Mouse (Mus musculus) erythroid progenitor cell, adult 5-6 weeks (primary cell): ENCODE data around the gene Actn2. TPM values are rescaled to one million over a fixed set of nuclear protein-coding genes. Genes with fewer than 3 reads are reported as not detected.

Experiments used
- ATAC-seq: replicated peaks from 2 replicates; pipeline ENCODE4 v1.8.0; 2016; ENCODE audit warnings: moderate number of reproducible peaks, mild to moderate bottlenecking, moderate TSS enrichment, inconsistent platforms; ENCODE audit not compliant: poor library complexity, low FRiP score, severe bottlenecking
- total RNA-seq, 2 experiments: library from RNA; stranded (forward) in 1 of 2; stranded (reverse) in 1 of 2; fragments of 150-400 nt in 1 of 2; fragments of 186-747, 209-891 nt in 1 of 2; gene quantifications; 2 replicates each; pipeline versions ENCODE4 v1.2.3 to v1.2.4; 2015 to 2017; ENCODE audit warnings: low replicate concordance in 2 of 2

The Actn2 gene
- total RNA-seq (2015; ENCODE audit: low replicate concordance), result 2.9 TPM in 1 of 2 replicates, not detected in the other
- not detected in 2 replicates for total RNA-seq (2017; ENCODE audit: low replicate concordance)

DNA sequence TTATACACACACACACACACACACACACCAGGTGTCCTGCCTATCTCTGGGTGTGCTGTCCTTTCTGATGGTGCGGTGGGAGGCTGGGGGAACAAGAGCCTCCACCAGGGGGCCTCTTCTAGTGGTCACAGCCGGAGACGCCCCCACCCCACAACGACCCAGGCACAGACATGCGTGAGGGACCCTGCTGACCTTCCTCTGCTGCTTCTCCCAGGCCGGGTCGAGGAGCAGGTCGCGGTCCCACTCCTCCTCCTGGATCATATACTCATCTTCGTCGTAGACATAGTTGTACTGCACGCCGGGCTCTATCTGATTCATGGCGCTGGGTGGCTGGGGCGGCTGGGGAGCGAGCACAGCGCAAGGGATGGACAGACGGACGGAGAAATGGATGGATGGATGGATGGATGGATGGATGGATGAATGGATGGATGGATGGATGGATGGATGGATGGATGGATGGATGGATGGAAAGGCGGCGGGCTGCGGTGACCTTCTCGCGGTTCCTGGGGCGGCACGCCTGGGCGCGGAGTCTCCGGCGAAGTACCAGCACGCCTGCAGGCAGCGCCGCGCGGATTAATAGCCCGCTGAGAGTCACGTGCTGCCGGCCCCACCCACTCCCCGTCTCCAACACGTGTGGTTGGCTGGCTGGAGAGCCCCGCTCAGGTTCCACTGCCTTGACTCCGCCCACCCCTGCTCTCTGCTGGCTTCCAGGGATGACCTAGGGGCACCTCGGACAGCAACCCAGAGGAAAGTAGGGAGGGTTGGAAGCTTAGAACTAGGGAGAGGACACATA, at the start of gene Actn2:
Actn2 (minus strand) TSS at position 578 of the 793 bp plus-strand sequence.
- peak; percentile 70 for ATAC-seq

DNA sequence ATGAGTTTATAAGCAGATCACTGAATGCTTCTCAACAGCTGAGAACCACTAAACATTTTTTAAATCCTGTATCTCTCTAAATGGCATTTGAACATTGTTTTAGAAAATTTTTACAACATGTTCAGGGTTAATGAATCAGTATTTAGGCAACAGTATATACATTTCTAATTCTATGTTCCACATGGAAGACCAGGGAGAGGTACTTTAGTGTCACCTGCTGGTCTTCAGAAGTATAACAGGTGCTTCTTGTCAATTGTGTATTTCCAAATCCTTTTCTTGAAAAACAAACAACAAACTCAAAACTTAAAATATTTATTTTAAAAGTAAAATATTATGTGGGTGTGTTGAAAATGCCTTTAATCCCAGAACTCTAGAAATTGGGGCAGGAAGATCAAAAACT, 45.7 kb upstream of the Actn2 start:
- no peak for ATAC-seq

DNA sequence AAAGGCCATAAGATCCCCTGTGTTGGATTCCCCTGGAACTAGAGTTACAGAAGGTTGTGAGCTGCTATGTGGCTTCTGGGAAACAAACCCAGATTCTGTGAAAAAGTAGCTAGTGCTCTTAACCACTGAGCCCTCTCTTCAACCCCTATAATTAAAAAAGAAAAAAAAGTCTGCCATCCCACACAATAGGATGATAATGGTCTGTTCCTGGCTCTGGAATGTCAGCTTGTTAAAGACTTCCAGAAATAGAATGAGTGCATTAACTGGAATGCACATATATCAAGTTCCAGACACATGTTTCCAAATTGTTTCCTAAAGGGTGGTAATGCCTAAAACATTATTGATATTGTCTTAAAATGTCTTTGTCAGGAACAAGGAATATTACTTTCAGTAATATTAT, 44.2 kb upstream of the Actn2 start:
- ATAC-seq, result no peak

DNA sequence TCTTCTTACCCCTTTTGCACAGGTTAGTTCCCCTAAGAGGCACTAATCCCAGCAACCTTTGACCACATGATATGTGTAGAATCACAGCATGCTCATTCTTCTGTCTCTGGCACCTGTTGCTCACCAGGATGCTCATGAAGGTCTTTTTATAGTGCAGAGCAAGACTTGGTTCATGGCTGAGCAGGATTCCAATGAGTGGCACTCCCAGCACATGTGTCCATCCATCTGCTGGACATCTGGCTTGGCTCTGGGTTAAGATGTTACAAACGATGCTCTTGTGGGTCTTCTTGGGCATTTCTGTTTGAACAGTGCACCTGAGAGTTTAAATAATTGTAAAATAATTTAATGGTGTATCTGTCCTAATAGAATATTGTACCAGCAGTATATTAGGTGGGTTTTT, 36.2 kb upstream of the Actn2 start:
- no peak for ATAC-seq

DNA sequence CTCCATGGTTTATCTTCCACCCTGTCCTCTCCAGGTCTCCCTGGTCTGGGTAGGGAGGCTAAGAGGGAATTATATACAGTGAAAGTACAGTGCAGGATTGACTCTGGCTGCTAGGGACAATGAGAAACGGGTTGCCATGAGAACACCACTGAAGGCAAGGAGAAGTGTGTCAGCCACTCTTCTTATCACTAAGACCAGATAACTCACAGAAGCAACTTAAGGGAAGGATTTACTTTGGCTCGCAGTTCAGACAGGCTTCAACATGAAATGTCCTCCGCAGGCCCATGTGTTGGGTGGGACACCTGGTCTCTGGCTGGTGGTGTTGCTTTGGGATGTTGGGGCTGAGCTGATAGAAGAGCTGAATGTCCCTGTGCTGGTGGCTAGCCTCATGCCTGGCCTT, 32.2 kb upstream of the Actn2 start:
- no peak for ATAC-seq

DNA sequence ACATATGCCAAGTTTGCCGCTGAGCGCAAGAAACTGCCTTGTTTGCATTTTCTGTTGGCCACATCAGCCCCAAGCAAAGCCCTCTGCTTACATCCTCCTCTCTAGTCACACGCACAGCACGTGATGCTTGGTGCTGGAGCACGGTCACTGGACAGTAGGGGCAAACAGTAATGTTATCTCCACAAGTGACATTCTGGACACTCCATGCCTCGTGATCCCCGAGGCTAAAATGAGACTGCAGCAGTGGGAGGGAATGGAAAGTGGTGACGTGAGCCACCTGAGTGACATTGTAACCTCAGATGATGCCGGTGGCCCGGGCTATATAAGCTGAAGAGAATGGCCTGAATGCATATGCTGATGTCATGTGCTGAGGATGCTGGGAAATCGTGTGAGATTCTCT, 29.4 kb upstream of the Actn2 start:
- no peak for ATAC-seq

DNA sequence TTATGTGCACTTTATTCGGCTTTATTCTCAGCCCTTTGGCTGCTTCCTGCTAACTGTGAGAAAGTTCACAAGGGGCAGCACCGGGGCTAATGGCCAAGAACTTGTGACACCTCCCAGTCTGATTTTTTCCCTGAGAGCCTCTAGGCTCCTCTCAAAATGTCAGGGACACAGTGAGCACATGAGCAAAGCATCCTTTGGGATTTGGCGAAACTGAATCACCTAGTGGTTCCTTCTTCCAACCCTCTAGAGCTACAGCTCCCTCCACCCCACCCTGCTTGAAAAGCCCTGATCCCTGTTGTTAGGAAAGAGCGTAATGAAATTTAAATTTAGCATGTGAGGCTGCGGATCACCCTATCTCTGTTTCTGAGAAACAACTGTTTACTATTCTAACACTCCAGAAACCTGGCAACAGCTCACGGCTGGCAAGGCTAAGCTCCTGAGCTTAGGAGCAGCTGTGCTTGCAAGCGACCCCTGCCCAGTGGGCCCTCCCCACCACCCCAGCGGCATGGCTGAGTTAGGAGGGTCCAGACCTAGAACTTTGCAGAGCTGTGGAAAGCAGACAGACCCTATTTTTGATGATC, 28.6 kb upstream of the Actn2 start:
- ATAC-seq, result no peak

DNA sequence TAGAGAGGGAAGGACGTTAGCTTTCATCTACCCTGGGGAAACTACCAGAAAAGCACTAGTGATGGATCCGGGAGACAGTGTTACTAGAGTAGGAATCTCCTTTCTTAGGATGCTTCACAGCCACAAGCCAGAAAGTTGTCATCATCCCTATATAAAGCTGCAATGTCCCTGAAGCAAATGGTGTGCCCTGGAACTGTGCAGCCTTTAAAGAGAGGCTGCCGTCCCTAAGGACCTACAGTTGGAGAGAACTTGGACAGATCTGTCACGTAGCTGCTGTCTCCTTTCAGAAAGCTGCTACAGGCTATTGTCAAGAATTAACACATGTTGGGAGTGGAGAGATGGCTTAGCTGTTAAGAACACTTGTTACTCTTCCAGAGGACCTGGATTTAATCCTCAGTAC, 20.9 kb upstream of the Actn2 start:
- ATAC-seq, result no peak

DNA sequence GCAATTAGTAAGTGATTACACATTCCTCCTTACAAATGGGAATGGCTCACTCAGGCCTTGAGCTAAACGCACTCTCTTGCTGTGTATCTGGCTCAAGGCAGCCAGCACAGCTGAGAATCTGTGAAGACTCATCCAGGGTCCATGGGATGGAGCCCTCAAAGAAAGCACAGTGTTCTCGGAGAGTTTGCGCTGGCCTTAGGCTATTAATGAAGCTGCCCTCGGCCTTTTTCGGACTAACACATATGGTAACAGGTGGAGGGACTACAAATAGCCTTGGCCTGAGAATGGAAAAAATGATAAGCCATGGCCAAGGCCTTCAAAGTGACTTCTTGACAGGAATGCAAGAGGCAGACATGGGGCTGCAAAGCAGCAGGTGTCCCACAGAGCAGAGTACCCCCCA, 17.0 kb upstream of the Actn2 start:
- no peak for ATAC-seq

DNA sequence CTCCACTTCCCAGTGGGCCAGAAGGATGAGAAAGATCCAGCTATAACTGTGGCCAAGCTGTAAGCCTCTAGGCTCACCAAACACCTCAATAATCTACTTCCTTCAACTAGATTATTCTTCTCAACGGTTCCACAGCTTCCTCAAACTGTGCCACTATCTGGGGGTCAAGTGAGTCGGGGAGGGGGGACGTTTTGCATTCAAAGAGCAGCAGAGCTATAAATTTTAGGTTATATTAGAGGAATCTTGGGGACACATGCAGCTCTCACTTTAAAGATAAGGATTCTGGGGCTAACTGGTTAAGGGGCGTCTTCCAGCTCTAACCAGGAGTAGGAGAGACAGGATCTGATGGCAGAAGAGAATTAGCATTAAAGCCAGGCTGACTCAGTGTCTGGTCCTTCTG, 15.6 kb upstream of the Actn2 start:
- ATAC-seq, result no peak

DNA sequence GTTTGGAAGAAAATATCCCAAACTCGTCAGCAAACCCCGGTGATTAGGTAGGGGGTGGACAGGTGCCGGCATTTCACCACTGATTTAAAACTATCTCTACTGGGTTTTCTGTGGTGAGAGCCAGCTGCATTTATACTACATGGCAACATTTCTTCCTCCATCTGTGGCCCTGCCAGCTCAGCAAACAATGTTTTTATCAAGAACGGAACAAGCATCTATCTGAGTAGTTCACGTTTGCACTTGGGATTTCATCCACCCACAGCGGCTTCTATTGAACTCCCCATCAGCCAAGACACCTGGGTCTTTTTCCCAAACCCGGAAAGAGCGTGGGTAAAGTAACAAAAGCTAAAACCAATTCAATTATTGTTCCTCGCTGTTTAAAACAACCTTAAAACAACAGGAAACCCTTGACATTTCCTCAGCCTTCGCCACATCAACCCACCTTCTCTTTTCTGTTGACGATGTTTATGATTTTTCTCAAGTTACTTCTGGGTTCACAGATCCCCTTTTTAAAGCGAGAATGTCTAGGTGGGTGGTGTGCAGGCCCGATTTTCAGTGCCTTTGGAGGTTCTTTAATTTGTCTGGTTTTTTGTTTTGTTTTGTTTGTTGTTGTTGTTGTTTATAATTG, 8.8 kb upstream of the Actn2 start:
- no peak for ATAC-seq

DNA sequence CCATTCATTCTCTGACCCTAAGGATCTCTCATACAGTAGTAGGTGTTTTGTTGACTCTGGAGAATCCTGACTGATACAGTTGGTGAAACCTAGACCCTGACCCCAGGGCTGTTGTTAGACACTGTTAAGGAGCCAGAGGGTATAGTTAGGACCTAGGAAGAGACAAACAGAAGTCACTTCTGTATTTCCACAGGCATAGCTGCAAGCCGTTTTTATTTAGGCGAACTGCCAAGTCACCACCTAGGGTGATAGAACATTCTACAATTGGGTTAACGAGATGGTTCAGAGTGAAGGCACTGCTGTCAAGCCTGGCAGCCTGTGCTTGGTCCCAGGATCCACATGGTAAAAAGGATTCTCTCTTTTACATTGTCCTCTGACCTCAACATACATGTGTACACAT, 6.3 kb upstream of the Actn2 start:
- ATAC-seq, result no peak

DNA sequence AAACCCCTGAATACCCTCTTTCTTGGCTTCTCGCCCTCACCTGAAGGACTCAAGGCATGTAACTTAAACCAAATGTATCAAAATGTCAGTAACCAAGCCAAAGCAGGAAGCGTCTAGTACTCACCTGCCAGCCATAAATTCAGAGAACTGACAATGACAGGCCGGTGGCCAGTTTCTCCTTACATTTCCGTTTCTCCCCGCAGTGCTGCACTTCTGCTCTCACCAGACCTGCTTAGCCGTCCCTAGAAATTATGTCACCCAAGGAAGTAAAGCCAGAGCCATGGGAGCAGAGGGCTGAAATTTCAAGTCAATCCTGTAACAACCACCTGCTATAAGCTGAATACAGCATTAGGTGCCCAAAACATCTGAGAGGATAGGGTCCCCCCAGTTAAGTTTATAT, 887 bp upstream of the Actn2 start:
- no peak for ATAC-seq

DNA sequence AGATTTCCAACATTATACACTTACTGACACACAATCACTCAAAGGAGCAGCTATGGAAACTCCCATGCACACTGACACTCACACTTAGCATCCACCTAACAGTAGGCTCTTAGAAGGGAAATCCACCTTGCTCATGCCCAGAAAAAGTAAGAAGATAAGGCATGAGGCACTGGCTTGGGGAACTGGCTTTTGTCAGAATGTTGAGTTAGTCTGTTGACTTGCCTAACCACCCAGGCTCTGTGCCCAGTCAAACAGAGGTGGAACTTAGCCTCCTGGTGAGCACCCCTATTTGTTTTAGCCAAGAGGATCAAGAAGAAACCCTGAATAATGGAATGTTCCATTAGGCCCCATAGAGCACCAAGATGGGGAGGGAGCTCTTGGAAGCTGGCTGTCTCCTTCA, 1.1 kb downstream of the Actn2 start:
- no peak for ATAC-seq

DNA sequence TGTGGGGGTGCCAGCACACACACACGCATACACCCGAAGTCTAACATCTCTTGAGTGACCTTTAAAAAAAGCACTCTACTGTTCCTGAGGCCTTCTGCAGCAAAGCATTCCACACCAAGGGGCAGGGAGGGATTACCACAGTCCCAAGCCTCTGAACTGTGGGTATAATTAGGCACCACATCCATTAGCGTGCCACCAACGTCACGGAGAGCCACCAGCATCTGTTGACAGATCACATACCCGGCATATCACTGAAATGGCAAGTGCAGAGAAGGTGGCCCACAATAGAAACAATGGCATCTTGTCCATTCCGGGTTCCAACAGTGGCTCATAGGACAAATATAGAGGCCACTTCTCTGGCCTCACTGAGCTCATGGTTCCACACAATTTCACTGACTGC, 2.8 kb downstream of the Actn2 start:
- no peak for ATAC-seq

DNA sequence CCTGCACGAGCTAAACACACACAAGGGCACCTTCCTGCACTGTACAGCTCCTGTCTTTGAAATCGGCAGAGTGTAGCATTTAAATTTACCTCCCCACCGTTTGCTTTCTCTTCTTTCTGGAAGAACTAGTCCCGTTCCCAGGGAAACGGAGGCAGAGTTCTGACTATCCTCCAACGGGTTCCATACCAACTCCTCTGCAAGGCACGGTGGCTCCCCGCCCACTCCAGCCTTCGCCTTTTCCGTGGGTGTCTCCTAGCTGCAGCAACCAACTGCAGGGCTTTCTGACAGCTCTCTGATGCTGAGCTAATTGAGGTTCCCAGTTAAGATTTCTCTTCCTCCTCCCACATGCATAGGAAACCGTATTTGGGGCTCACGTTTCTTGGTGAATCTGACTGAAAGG, 6.5 kb downstream of the Actn2 start:
- ATAC-seq, result no peak

DNA sequence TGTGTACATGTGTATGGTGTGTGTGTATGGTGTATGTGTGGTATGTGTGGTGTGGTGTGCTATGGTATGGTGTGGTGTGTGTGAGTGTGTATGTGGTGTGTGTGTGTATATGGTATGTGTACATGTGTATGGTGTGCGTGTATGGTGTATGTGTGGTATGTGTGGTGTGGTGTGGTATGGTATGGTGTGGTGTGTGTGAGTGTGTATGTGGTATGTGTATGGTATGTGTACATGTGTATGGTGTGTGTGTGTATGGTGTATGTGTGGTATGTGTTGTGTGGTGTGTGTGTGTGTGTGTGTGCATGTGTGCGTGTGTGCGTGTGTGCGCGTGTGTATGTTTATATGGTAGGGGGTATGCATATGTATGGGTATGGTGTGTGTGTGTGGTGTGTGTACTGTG, 9.0 kb downstream of the Actn2 start:
- ATAC-seq, result no peak

DNA sequence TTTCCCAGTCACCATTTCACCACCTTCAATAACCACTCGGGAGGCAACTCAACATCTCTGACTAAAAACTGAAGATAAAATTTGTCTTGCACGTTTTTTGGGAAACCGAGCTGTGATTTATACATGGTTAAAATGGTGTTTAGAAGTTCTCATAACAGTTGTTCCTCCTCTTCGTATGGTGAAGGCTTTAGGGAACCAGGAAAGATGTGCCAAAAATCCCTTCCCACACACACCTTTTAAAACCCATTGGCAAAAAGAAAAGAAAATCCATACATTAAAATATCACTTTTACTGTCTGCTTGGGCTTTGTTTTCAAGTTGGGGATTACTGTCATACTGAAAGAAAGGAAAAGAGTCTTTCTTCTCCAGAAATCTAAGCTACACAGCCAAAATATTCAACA, 12.2 kb downstream of the Actn2 start:
- no peak for ATAC-seq

DNA sequence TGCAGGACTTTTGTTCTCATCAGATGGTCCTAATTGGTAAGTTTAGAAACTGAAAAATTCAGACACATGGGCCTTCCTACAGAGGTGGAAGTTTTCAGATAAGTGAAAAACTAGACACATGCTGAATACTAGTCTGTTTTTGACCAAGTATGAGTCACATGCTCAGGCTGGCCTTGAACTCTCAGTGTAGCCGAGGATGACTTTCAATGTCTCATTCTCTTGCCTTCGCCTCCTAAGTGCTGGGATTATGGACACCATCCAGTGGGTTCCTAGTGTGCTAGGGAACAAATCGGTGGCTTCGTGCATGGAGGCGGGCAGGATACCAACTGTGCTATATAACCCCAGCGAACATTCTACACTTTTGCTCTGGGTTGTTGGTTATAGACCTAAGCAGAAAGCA, 13.0 kb downstream of the Actn2 start:
- no peak for ATAC-seq

DNA sequence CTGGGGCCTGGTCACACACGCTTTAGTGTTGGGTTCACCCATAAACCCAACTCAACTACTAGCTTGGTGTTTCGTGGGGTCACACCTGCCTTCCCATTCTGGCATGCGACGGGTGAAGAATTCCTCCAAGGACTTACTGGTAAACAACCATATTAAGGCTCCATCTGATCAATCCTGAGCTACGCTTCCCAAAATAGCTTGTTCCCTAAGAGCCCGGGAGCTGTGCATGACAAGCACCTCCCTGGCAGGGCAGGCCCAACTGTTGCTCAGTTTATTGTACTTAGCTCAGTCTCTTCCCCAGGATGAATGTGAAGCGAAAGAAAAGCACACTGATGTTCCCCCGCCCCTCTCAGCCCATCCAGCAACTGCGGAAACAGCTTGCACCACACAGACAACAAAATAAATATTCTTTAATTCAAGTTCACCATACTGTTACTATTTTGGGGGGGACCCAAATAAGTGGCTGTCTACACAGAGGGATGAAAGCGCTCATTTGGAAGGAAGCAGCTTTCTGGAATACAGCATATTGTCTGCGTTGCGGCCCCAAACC, 17.4 kb downstream of the Actn2 start:
- no peak for ATAC-seq

DNA sequence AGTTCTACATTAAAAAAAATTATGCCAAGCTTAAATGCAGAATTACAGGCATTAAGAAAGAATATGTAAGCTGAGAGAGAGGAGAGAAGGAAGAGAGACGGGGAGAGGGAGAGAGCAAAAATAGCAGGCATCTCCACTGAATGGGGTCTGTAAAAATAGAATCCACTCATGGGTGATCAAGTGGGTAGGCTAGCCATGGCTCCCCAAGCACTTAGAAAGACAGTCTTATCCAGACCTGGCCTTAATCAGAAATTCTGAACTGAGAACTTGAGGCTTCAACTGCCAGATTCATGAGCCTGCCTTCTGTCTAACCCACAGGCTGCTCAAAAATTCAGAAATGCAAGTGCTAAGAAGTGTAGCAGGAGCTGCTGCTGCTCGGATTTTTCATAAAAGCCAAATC, 20.4 kb downstream of the Actn2 start:
- no peak for ATAC-seq
